Mouse (Mus musculus) c-Kit-positive CD71-negative TER-119-negative erythroid progenitor cells, embryonic 14.5 days (primary cell): ENCODE measurements around the gene Gm10645.

Source experiments
- DNase-seq: peaks from one replicate; pipeline ENCODE4 v3.0.0-alpha.2; 2013; ENCODE audit warnings: low read depth

Gm10645 gene

DNA sequence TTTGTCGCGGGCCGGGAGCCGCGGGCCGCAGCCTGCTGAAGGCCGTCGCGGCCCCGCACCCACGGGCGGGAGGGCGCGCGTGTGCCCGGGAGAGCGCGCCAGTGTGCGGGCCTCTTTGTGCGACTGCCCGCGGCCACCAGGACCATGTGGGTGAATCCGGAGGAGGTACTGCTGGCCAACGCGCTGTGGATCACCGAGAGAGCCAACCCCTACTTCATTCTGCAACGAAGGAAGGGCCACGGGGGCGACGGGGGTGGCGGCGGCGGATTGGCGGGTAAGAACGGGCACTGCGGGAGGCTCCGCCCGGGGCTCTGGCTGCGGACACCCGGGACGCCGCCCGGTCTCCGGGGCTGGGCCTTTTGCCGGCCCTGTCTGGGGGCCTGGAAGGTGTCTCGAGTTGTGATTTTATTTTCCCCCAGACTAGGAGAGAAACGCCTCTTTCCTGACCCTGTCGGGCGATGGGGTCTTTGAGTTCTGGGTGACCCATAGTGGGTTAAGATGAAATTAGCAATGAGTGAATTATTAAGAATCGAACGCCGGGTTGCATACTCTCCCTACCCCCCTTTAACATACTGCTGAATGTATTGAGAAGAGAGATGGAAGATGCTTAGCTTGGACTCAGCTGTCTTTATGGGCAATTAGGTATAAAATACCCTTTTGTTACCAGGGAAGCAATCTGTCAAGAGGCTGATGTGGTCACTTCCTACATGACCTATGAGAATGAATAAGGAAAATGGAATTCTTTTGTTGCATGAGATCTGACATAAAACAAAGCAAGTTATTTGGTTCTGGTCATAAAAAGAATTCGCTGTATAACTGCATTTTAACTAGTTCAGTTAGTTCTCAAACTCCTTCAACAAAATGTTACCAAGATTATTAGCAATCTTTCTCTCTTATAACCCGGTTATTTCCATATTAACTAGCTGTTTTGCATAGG, at the start of gene Gm10645:
Gm10645 (minus strand) TSS at position 240 of the 937 bp plus-strand sequence.
- no peak for DNase-seq

DNA sequence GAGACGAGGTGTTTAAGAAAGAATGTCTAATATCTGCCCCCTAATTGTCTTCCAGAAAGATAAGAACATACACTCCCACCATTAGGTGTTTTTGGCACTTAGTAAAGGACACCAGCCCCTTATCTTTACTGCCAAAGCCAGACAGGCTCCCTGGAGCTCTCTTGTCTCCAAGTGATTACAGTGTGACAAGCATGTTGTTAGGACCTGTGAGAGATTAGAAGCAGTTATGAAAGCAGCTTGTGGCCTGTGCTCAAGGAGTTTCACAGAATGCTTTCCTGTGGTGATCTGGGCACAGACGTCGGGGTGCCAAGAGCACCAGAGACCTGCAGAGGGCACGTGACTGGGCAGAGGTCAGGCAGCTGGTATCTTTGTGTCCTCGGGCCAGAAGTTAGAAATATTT, 49.1 kb upstream of the Gm10645 start:
- peak; percentile 7 for DNase-seq

DNA sequence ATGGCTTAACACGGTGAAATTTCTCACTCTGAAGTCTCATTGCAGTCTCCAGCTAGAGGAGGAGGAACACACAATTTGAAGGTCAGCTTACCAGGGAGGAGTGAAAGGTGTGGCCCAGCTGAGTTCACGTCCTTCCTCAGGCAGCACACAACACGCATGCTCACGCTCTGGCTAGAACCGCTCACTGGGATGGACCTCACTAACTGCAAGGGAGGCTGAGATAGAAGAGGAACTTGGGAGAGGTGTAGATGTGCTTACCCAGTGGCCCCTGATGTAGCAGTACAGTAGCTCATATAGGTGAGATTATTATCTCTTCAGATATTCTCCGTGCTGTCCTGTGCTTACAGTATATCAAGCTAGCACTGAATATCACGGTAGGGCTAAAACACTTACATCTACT, 44.7 kb upstream of the Gm10645 start:
- no peak for DNase-seq

DNA sequence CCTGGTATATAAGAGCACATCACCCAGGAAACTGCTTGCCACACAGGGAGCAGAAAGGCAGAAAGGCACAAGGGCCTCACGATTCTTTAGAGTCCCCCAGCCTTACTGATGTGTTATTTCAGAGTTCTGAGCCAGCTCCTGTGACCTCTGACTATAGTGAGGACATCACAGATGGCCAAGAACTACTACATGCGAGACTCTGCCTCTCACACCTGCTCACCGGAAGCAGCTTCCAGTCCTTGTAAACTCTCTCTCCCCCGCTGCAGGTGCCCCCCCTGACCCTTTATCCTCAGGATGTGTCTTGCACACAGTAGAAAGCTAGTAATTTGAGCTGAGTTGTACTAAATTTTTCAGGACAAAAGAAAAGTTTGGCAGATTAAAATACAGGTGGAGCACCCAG, 43.6 kb upstream of the Gm10645 start:
- DNase-seq, result no peak

DNA sequence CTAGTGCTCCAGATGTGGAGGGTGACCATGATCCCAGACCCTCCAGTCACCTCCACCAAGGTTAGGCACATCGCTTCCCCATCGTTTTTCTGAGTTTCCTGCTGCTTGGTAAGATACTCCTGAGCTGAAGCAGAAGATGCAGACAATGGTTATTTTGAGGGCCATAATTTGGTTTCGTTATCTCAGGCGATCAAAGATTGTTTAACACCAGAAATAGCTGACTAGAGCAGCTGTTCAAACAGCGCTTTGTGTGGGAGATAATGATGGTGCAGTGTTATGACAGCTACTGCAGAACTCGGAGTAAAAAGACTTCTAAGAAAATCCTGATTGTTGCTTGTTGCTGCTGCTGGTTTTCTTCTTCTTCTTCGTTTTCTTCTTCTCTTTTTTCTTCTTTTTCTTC, 39.9 kb upstream of the Gm10645 start:
- DNase-seq, result no peak

DNA sequence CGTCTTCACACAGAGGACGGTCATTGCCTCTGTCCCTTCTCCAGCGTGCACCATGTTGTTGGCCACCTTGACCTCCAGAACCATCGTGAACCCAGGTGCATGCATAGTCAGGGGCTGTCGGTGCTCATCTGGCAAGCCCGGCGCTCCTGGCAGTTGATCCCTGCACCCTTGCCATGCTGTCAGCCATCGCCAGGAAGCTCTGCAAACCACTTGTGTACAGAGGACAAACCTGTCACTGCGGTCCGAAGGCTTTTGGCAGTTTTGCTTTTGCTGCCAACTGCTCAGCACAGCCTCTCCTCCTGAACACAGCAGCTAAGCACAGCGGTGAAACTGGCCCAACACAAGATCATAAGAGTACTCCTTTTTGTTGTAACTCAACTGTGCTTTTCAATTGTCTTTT, 37.0 kb upstream of the Gm10645 start:
- DNase-seq, result no peak

DNA sequence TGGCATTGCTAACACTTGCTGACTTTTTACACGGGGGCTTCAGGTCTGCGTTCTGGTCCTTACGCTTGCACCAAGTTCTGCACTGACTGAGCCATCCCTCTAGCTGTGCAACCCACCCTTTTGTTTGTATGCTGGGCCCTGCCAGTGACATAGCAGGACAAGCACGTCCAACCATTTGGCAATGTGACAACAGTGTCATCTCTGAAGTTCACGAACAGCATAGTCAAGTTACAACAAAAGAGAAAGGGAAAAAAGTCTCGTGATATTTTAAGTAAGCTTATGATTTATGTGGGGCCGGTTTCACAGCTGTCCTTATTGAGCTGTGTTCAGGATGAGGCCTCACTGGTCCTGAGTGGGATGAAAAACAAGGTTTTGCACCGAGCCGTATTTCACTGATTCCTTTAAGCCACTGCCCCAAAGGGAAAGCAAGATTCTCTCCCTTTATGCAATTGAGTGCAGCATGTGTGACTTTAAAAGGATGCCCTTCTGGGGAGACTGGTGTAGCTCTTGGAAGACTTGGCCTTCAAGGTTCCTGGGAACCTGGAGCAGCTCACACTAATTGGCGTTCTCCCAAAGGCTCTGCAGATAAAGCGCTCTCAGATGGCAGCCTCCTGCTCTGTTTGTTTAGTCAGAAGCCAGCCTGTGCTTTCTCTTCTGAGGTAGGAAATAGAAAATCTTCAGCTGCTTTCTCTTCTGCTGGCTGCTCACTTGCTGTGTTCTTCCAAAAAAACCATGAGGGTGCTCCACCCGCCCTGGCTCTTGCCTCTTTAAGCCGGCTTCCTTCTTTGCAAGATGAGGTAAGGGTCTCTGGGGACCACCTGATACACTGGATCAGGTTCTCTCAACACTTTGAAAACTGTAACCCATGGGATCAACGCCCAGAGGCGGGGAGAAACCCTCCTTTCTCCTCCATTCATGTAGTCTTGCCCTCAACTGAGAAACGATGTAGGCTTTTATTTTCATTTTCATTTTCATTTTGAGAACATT, 34.5 kb upstream of the Gm10645 start:
- DNase-seq, result no peak

DNA sequence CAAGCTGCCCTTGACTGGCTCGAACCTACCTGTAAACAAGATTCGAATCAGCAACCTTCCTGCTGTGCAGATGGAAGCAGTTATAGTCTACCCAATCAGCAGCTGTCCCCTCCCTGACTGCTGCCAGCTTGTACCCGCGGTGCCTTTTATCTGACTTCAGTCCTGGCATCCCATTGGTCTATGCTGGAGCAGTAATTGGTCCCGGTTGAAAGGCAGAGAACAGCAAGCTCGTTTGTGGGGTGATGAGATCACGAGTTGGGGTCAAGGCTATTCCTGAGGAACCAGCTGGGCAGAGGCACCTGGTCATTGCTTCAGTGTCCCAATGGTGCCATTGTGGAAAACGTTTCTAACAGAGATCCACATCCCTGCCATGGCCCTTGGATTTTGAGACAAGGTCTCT, 33.7 kb upstream of the Gm10645 start:
- no peak for DNase-seq

DNA sequence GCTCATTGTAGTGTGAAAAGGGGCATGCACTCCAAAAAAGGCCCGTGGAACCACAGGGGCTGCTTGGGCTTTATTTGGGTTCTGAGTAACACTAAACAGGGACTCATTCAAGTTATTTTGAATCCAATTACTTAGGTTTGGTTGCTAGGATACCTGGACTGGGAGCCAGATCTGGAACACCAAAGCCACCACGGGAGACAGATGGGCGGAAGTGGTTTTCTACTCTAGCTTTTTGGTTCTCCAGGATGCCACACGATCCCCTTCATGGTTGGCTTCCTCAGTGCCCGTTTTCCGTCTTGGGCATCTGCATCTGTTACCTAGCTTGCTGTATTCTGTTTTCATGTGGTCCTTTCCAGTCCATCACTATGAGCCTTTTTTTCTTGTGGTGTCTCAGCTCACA, 30.1 kb upstream of the Gm10645 start:
- DNase-seq, result no peak

DNA sequence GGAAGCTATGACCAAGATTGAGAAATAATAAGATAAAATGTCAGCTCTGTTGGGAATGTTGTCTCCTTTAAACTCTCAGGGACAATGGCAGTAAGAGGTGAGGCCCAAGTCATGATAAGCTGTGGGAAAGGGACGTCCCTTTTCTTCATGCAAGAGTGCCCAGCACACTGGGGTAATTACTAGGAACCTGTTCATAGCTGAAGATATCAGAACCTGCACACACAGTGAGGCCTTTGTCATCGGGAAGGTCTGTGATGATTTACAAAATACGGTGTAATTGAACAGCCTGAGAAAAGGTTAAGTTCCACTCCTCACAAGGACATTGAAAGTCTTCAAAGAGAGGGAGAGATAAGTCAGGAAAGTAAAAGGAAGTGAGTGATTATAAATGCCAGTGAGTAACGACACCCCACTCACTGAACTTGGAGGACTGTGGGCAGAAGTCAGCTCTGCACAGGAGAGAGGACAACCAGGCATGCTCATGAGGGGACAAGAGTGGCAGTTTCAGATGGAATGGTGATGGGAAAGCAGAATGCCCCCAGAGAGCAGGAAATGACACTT, 23.6 kb upstream of the Gm10645 start:
- DNase-seq, result no peak

DNA sequence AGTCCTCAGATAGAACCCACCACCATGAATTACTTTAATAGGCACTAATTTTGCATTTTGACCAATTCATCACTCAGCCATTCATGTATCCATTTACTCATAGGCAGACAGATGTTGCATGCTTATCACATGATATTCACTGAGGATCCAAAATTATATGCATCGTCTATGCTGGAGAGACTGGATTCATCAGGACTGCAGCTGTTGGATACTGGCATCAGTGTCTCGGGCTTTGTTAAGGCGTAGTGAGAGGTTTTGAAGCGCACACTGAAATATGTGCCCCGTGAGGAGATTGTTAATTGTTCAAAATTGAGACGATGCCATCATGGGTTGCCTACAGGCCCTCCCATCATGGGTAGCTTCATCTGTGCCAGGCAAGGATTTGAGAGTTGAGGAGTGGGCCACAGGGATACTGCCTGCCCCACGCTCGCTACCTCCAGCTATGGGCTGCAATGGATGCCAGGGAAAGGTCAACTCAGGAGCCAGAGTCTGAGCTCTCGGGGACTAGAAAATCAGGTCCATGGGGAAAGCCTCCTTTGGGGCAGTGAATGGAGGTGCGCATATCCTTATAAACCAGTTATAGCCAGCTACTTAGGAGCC, 21.5 kb upstream of the Gm10645 start:
- DNase-seq, result no peak

DNA sequence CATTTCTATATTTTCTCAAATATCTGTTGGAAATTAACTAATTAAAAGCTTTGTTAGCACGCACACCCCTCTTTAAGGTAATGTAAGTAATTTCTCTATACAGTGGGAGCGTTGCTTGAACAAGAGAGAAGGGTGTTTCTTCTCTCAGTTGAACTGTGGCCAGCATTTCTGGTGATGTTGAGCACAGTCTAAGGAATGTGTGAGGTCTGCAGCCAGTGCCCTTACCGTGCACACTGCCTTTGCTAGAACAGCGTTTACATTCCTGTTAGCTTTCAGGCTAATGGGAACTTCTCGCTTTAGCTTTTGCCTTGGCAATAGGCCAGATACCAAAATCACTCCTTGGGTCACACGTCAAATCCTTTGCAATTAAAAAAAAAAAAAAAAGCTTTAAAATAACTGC, 20.4 kb upstream of the Gm10645 start:
- no peak for DNase-seq

DNA sequence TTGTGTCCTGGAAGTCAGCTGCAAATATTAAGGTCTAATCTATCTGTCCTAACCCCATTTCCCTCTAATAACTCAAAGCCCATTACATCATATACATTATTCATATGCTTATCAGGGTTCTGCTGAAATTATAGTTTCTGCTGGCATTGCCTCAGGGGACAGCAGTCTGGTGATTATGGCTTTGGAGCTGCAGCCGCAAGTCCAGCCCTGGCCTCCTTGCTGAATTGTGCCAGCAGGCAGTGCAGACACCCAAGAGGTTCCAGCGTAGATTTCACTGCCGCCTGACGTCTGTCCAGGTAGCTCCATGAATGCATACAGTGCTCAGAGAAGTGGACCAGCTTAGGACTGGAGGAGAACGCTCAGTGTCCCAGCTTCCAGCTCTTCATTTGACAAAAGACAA, 16.8 kb upstream of the Gm10645 start:
- DNase-seq, result no peak

DNA sequence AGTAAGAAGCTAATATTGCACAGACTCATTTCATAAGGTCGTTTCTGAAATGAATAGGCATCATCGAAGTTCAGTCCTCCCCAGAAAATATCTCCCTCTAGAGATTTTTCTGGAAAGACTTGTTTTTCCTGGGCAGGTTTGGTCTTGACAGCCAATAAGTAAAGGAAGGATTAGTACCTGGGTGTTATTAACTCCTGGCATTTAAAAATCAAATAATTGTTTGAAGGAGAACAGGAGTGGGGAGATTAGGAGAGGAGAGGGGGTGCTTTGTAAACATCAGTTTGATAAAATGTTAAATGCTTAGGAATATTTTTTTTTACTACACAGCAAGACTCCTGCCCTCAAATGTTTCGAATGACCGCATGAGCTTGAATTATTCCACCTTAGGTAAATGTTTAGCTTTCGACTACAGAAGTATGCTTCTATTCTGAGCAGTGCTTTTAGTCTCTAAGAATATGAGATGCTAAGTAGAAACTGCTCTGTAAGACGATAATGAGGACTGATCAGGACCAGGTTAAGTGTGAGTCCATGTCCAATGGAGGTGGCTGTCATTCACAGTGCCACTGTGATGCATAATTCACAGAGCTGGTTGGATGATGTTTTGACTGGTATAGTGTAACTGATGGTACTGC, 16.0 kb upstream of the Gm10645 start:
- no peak for DNase-seq

DNA sequence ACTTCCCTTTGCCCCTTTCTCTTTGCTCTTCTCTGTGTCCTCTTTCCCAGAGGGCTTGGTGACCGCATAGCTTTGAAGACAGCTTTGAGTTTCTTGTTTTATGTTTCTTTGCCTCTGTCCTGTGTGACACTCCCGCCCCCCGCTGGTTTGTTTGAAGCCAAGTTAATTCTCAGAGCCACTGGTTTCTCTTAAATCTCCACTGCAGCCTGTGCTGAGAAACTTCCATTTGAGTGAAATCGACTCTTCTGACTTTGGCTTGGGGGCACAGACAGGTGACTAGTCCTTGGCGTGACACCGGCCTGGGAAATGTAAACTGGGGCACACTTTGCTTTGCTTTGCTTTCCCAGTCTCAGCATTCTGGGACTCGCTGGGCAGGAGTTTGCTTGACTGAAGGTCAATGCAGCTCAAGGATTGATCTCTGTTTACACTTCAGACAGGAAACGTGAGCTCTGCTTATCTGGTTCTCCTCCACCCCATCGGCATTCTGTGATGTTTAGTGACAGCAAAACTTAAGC, 12.3 kb upstream of the Gm10645 start:
- DNase-seq, result no peak

DNA sequence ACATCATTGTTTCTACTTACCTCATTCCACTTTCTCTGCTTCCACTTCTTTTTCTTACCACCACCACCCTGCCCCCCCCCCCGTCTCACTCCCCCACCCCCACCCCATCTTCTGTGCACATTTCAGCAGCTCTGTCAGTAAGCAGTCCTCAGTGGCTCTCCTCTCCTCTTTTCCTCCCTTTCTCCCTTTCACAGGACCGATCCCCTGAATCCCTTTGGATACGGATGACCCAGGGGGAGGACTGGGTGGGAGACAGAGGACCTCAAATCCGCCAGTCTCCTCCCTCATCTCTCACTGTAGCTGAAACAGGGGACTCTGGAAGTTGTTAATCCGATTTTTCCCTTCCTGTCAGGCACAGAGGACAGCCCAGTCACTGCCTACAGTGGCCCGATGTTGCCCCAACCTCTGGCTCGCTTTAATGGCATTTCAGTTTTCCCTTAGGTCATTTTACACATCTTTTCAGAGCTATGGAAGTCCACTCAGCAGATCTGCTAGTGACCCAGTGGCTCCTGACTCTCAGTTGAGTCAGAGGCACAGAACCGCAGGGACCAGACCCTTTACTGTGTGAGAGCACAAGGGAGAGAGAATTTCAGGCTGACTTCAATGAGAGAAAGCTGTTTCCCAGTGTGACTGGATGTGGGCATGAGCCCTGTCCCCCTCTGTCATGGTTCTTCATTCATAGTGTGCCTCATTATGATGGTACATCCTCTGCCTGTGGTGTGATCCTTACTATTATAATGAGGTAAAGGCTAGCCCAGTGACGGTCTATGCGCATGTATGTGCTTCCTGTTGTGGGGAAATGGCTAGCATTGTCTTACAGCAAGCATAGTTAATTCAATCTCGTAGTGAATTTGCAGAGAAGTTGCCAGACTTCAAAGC, 11.6 kb upstream of the Gm10645 start:
- no peak for DNase-seq

DNA sequence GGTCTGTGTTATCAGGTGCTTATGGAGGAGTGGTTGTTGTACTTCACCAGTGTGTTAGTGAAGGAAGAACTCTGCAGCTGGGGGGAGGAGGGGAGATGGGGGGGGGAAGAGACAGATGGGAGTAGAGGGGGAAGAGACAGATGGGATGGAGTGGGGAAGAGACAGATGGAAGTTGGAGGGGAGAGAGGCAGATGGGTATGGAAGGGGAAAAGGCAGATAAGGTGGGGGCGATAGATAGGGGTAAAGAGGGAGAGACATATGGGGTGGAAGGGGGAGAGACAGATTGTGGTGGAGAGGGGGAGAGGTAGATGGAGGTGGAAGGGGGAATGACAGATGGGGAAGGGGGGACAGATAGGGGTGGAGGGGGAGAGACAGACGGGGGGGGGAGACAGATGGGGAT, 10.8 kb upstream of the Gm10645 start:
- DNase-seq, result no peak

DNA sequence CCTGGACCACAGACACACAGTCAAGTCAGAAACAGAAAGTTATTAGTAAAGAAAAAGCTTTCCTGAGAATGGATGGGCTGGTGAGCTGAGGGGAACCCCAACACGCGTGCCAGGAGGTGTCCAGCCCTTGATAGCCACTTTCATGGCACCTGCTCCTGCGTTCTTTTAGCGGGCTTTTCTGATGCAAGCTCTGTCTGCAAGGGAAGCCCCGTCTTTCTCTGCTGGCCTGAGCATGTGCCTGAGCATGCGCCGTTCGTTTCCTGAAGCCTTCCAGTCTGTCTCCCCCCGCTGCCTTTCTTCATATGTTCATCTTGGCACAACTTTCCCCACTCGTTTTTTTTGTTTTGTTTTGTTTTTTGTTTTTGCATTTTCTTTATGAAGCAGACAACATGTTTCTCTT, 9.7 kb upstream of the Gm10645 start:
- DNase-seq, result no peak

DNA sequence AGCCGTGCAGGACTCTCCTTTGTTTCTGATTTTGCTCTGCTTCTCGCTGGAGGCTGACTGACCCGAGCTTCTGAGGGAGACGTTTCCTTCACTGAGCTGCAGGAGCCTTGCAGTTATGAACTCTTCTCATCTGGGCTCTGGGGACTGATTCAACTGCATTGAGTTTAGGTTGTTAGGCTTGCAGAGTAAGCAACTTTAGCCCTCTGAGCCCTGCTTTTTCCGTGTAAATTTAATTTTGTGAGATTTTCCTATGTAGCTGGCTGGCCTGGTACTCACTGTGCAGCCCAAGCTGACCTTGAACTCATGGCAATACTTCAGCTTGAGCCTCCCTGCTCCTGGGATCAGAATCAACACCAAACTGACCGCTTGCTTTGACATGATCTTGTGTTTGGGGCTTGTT, 4.9 kb upstream of the Gm10645 start:
- DNase-seq, result no peak

DNA sequence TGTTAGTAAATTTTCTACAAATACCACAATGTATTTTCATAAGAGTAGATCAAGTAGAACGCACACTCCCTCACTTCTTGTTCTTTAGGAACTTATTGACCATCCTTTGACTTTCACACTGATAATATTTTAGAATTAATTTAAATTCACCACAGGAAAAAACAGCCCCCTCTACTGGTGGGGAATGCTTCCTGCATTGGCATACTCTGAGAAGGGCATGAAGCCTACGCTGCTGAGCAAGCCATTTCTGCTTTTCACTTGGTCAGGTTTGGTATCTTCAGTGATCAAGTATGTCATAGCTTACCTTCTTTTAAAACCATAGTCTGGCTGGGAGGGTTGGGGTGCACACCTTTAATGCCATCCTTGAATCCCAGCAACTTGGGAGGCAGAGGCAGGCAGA, 3.7 kb upstream of the Gm10645 start:
- peak; percentile 32 for DNase-seq
